ENCODE assay signal across 9 mouse cellular contexts in the genomic region with DNA sequence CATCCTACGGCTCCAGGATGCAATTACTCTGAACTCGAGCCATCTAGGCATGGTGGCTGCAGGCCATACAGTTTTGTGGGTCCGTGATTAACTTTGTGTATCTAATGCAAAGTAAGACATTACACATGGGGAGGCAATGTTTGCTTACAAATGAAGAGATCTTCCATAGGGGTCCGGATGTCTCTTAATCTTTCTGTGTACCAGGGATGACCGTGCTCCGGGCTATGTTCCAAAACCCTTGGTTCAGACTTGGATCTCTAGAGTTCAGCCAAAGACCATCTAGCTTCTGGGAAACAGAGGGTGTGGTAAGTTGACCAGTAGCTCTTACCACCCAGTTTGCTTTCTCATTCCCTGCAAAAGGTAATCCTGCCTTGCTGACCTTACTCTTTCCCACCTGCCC. TPM values are rescaled to one million over a fixed set of nuclear protein-coding genes. Genes with fewer than 3 reads are reported as not detected.
DNase-seq lines count a peak whose midpoint lies in the region; ATAC-seq and TF ChIP-seq lines count a peak whose summit lies in the region.
"Had no signal": no experiment of that assay in that cellular context is flagged by ENCODE, and none has a peak within 500 bp of the region (broad histone marks: within the 10 kb centered on the region; RNA-seq: fewer than 3 reads in every experiment).

No protein-coding gene starts in this region.

- H3K4me1 ChIP-seq in heart, embryonic 13.5 days: peaks cover 24% of the 10 kb centered on the region
- peaks cover 16% of the 10 kb centered on the region; the same call in 1 of the 2 replicates for H3K4me1 ChIP-seq in heart, embryonic 10.5 days
- H3K4me1 ChIP-seq in kidney, postnatal 0 days (replicated peaks; ENCODE audit: insufficient read depth, low read length): no peaks in the 10 kb centered on the region; the same call in none of the 2 replicates

- H3K4me3 ChIP-seq in heart, embryonic 13.5 days: no peak overlapping the region
- no peak overlapping the region for H3K4me3 ChIP-seq in heart, embryonic 10.5 days
- no peak overlapping the region for H3K4me3 ChIP-seq in kidney, postnatal 0 days (replicated peaks; ENCODE audit: low read depth, low read length)
- H3K4me3 ChIP-seq: limb, embryonic 15.5 days had no signal

- H3K36me3 ChIP-seq in heart, embryonic 13.5 days: no peaks in the 10 kb centered on the region
- H3K36me3 ChIP-seq in heart, embryonic 10.5 days: no peaks in the 10 kb centered on the region
- no peaks in the 10 kb centered on the region for H3K36me3 ChIP-seq in kidney, postnatal 0 days (ENCODE audit: insufficient read depth, low read length)
- H3K36me3 ChIP-seq: limb, embryonic 15.5 days had no signal

- H3K9me3 ChIP-seq in heart, embryonic 13.5 days: no peaks in the 10 kb centered on the region
- no peaks in the 10 kb centered on the region for H3K9me3 ChIP-seq in heart, embryonic 10.5 days
- no peaks in the 10 kb centered on the region for H3K9me3 ChIP-seq in kidney, postnatal 0 days (replicated peaks; ENCODE audit: low read length)
- H3K9me3 ChIP-seq: limb, embryonic 15.5 days had no signal

- peak overlapping the region; percentile 13; the same call in 1 of the 2 replicates for H3K27ac ChIP-seq in heart, embryonic 13.5 days (replicated peaks)
- H3K27ac ChIP-seq in heart, embryonic 10.5 days: no peak overlapping the region
- peak overlapping the region; percentile 37; the same call in 1 of the 2 replicates for H3K27ac ChIP-seq in kidney, postnatal 0 days

- ATAC-seq in heart, embryonic 13.5 days (ENCODE audit: extremely low read depth, insufficient number of reproducible peaks, low FRiP score, low TSS enrichment): no peak
- no peak for ATAC-seq in kidney, postnatal 0 days (replicated peaks; ENCODE audit: low FRiP score, low read depth)

- no peaks in the 10 kb centered on the region for H3K27me3 ChIP-seq in heart, embryonic 13.5 days (replicated peaks)
- H3K27me3 ChIP-seq in heart, embryonic 10.5 days (ENCODE audit: insufficient read depth, poor library complexity, severe bottlenecking): 0 out of 2 replicates have a peak, but pooled peaks cover 5% of the 10 kb centered on the region
- H3K27me3 ChIP-seq in kidney, postnatal 0 days (ENCODE audit: insufficient read depth, low read length): no peaks in the 10 kb centered on the region
- H3K27me3 ChIP-seq: limb, embryonic 15.5 days had no signal

- no peak for DNase-seq in heart, embryonic 10.5 days (ENCODE audit: low spot score)
- DNase-seq in MN1 (ENCODE audit: low spot score): peak; percentile 26
- peak; percentile 45 for DNase-seq in fibroblast of lung, adult 2 months (ENCODE audit: low read depth)
- peak; percentile 51 for DNase-seq in kidney, postnatal 0 days (ENCODE audit: low spot score)
- no peak for DNase-seq in cerebellum, adult 11-12 months
- DNase-seq in cerebellum, adult 8-10 months: no peak
- no peak for DNase-seq in thymus, postnatal 10 days (ENCODE audit: low spot score in 2 of 2)

- TF ChIP-seq CTCF in kidney, postnatal 0 days (IDR thresholded peaks at IDR 0.05; ENCODE audit: low read depth): no peak

- no peak overlapping the region for H3K4me2 ChIP-seq in heart, embryonic 13.5 days
- H3K4me2 ChIP-seq in kidney, postnatal 0 days (ENCODE audit: low read length): no peak overlapping the region
- H3K4me2 ChIP-seq: limb, embryonic 15.5 days had no signal

- H3K9ac ChIP-seq in heart, embryonic 13.5 days: no peak overlapping the region
- no peak overlapping the region for H3K9ac ChIP-seq in kidney, postnatal 0 days (ENCODE audit: low read depth, low read length)
- H3K9ac ChIP-seq: limb, embryonic 15.5 days had no signal

- WGBS in heart, embryonic 13.5 days: 81% methylated on average over 6 of the region's 6 CpGs
- WGBS in heart, embryonic 10.5 days: 87% methylated on average over 6 of the region's 6 CpGs
- WGBS in kidney, postnatal 0 days: 69% methylated on average over 6 of the region's 6 CpGs

RNA-seq across cellular contexts. Expression of a gene that starts 4.4 kb away (rescaled TPM):
- 2.2 and 2.4 TPM in 2 replicates for polyA plus RNA-seq in heart, embryonic 13.5 days (2015; fragmentation: Nextera tagmentation; extraction: Ambion mirVana)
- 2.1 and 2.9 TPM in 2 replicates for polyA plus RNA-seq in heart, embryonic 10.5 days (2016; fragmentation: Nextera tagmentation; extraction: Ambion mirVana)
- polyA plus RNA-seq in kidney, postnatal 0 days (2015; fragmentation: Nextera tagmentation; extraction: Ambion mirVana): 6.7 and 7.3 TPM in 2 replicates

Comparison
In these comparisons a context has a peak if more than half of its experiments do, and no peak if none do; other contexts are left out.
1. DNase-seq: peak in MN1 (single experiment), fibroblast of lung, adult 2 months (single experiment) and kidney, postnatal 0 days (single experiment); none in heart, embryonic 10.5 days (single experiment), cerebellum, adult 11-12 months (single experiment), cerebellum, adult 8-10 months (single experiment) and thymus, postnatal 10 days (0 of 2).